Mouse (Mus musculus): Measurements from ENCODE around the gene Klrc1. TPM values are rescaled to one million over a fixed set of nuclear protein-coding genes. Genes with fewer than 3 reads are reported as not detected.

Gene Klrc1
- total and polyA plus RNA-seq, 2 experiments from 2014 or later, result not detected

DNA sequence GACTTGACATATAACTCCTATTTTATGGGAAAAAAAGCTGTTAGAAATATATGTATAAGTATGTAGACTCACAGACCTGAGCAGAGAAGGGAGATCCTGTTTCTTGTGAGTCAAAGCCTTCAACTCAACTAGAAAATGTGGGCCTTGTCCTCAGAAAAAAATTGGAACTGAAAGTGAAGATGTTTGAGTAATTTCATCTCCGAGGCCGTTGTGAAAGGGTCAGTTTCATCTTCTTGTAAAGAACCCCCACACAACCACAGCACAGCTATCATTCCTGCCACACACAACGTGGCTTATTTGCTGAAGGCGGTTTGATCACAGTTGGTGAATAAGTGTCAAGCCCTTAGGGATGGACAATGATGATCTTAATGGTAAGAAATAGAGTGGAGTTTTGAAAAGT, 55.0 kb downstream of the Klrc1 start, which contains the start of gene Klrk1:
Gene Klrk1 (minus strand): TSS at position 130 of the 400 bp plus-strand sequence.
- no peaks in the 10 kb centered on the region; the same call in 1 of the 2 replicates for H3K9me3 ChIP-seq (replicated peaks; ENCODE audit: control insufficient read depth, low read length)
- WGBS, result 70% methylated on average over 4 of the region's 4 CpGs
- no peak for DNase-seq (ENCODE audit: low spot score)
- H3K4me3 ChIP-seq (ENCODE audit: low read depth, low read length), result no peak within 1 kb of the TSS
- no peak for ATAC-seq (ENCODE audit: insufficient read depth, low read depth)
- no peak within 1 kb of the TSS for H3K27ac ChIP-seq (ENCODE audit: low read depth)
- TF ChIP-seq CTCF (IDR thresholded peaks at IDR 0.05; ENCODE audit: low read depth) (no peak), EP300 (IDR thresholded peaks at IDR 0.05; ENCODE audit: low read depth) (no peak)
- H3K36me3 ChIP-seq (replicated peaks; ENCODE audit: control insufficient read depth, insufficient read depth, low read length), result no peaks in the 10 kb centered on the region
- no peaks in the 10 kb centered on the region for H3K27me3 ChIP-seq (ENCODE audit: control insufficient read depth, insufficient read depth, low read length)
- H3K4me1 ChIP-seq (ENCODE audit: control insufficient read depth, insufficient read depth), result no peaks in the 10 kb centered on the region
- H3K4me2 ChIP-seq (ENCODE audit: low read depth, low read length), result no peak within 1 kb of the TSS
- H3K9ac ChIP-seq (replicated peaks; ENCODE audit: low read depth, low read length), result no peak within 1 kb of the TSS

Small RNAs within 50 kb of the gene (microRNA-seq; reads per million reads assigned to microRNA genes)
- gene Mir680-1, result not detected

Other genes starting within 250 kb of the Klrc1 start
- gene Clec1a, start 227.0 kb downstream of the Klrc1 start, total RNA-seq (2014; rRNA removed; ENCODE audit: low replicate concordance), result 8.9 and 23.3 TPM in 2 replicates
- 9.1 and 10.5 TPM in 2 replicates for gene Clec1a, start 227.0 kb downstream of the Klrc1 start, polyA plus RNA-seq (2015; fragmentation: Nextera tagmentation; extraction: Ambion mirVana)
- 0.35 and 1.9 TPM in 2 replicates for gene Olr1, start 171.8 kb downstream of the Klrc1 start, total RNA-seq (2014; rRNA removed; ENCODE audit: low replicate concordance)
- gene Olr1, start 171.8 kb downstream of the Klrc1 start, polyA plus RNA-seq (2015; fragmentation: Nextera tagmentation; extraction: Ambion mirVana), result 0.27 TPM in 2 replicates
- gene Tmem52b, start 166.4 kb downstream of the Klrc1 start, total RNA-seq (2014; rRNA removed; ENCODE audit: low replicate concordance), result not detected in 2 replicates
- gene Tmem52b, start 166.4 kb downstream of the Klrc1 start, polyA plus RNA-seq (2015; fragmentation: Nextera tagmentation; extraction: Ambion mirVana), result not detected in 2 replicates
- 63.3 and 73.2 TPM in 2 replicates for gene Gabarapl1, start 145.8 kb downstream of the Klrc1 start, total RNA-seq (2014; rRNA removed; ENCODE audit: low replicate concordance)
- 41.8 and 52.7 TPM in 2 replicates for gene Gabarapl1, start 145.8 kb downstream of the Klrc1 start, polyA plus RNA-seq (2015; fragmentation: Nextera tagmentation; extraction: Ambion mirVana)
- gene Klre1, start 101.1 kb downstream of the Klrc1 start, total RNA-seq (2014; rRNA removed; ENCODE audit: low replicate concordance), result not detected in 2 replicates
- not detected in 2 replicates for gene Klre1, start 101.1 kb downstream of the Klrc1 start, polyA plus RNA-seq (2015; fragmentation: Nextera tagmentation; extraction: Ambion mirVana)
- not detected in 2 replicates for gene Klrd1, start 87.2 kb downstream of the Klrc1 start, total RNA-seq (2014; rRNA removed; ENCODE audit: low replicate concordance)
- 0.15 and 0.30 TPM in 2 replicates for gene Klrd1, start 87.2 kb downstream of the Klrc1 start, polyA plus RNA-seq (2015; fragmentation: Nextera tagmentation; extraction: Ambion mirVana)
- not detected in 2 replicates for gene Klrk1, start 55.1 kb downstream of the Klrc1 start, total RNA-seq (2014; rRNA removed; ENCODE audit: low replicate concordance)
- 0.10 and 0.11 TPM in 2 replicates for gene Klrk1, start 55.1 kb downstream of the Klrc1 start, polyA plus RNA-seq (2015; fragmentation: Nextera tagmentation; extraction: Ambion mirVana)
- gene Klrc3, start 35.6 kb downstream of the Klrc1 start, total RNA-seq (2014; rRNA removed; ENCODE audit: low replicate concordance), result not detected in 2 replicates
- not detected in 2 replicates for gene Klrc3, start 35.6 kb downstream of the Klrc1 start, polyA plus RNA-seq (2015; fragmentation: Nextera tagmentation; extraction: Ambion mirVana)
- gene Klrc2, start 18.3 kb downstream of the Klrc1 start, total RNA-seq (2014; rRNA removed; ENCODE audit: low replicate concordance), result not detected in 2 replicates
- not detected in 2 replicates for gene Klrc2, start 18.3 kb downstream of the Klrc1 start, polyA plus RNA-seq (2015; fragmentation: Nextera tagmentation; extraction: Ambion mirVana)
- not detected in 2 replicates for gene Klri1, start 38.2 kb upstream of the Klrc1 start, total RNA-seq (2014; rRNA removed; ENCODE audit: low replicate concordance)
- gene Klri1, start 38.2 kb upstream of the Klrc1 start, polyA plus RNA-seq (2015; fragmentation: Nextera tagmentation; extraction: Ambion mirVana), result not detected in 2 replicates
- not detected in 2 replicates for gene Klri2, start 61.5 kb upstream of the Klrc1 start, total RNA-seq (2014; rRNA removed; ENCODE audit: low replicate concordance)
- not detected in 2 replicates for gene Klri2, start 61.5 kb upstream of the Klrc1 start, polyA plus RNA-seq (2015; fragmentation: Nextera tagmentation; extraction: Ambion mirVana)
- gene Gm156, start 105.3 kb upstream of the Klrc1 start, total RNA-seq (2014; rRNA removed; ENCODE audit: low replicate concordance), result not detected in 2 replicates
- not detected in 2 replicates for gene Gm156, start 105.3 kb upstream of the Klrc1 start, polyA plus RNA-seq (2015; fragmentation: Nextera tagmentation; extraction: Ambion mirVana)
- not detected in 2 replicates for gene Gm17631, start 183.7 kb upstream of the Klrc1 start, total RNA-seq (2014; rRNA removed; ENCODE audit: low replicate concordance)
- not detected in 2 replicates for gene Gm17631, start 183.7 kb upstream of the Klrc1 start, polyA plus RNA-seq (2015; fragmentation: Nextera tagmentation; extraction: Ambion mirVana)
- gene Klra17, start 197.7 kb upstream of the Klrc1 start, total RNA-seq (2014; rRNA removed; ENCODE audit: low replicate concordance), result not detected in 2 replicates
- not detected in 2 replicates for gene Klra17, start 197.7 kb upstream of the Klrc1 start, polyA plus RNA-seq (2015; fragmentation: Nextera tagmentation; extraction: Ambion mirVana)
- not detected in 2 replicates for gene Klra5, start 238.7 kb upstream of the Klrc1 start, total RNA-seq (2014; rRNA removed; ENCODE audit: low replicate concordance)
- gene Klra5, start 238.7 kb upstream of the Klrc1 start, polyA plus RNA-seq (2015; fragmentation: Nextera tagmentation; extraction: Ambion mirVana), result not detected in 2 replicates

Data from heart, postnatal 0 days (tissue).